Mouse (Mus musculus): ENCODE results near the gene Txndc5. TPM values are rescaled to one million over a fixed set of nuclear protein-coding genes. Genes with fewer than 3 reads are reported as not detected.

The Txndc5 gene
- polyA plus RNA-seq, 1 experiment from 2014 or later = 158 TPM

GRCm38 (mm10) chr13:38520299-38520698 is 8.3 kb downstream of the Txndc5 start:
- Histone ChIP-seq H3K27me3 (replicated peaks; ENCODE audit: control insufficient read depth, insufficient read depth, low read length) (no peaks in the 10 kb centered on the region), H3K9me3 (ENCODE audit: control insufficient read depth, low read length) (no peaks in the 10 kb centered on the region), H3K4me3 (ENCODE audit: low read depth, low read length) (no peak overlapping the region), H3K4me1 (replicated peaks; ENCODE audit: control insufficient read depth, insufficient read depth, low read length) (peaks cover 5% of the 10 kb centered on the region; the same call in 1 of the 2 replicates), H3K4me2 (no peak overlapping the region), H3K9ac (ENCODE audit: low read depth, low read length) (no peak overlapping the region), H3K36me3 (ENCODE audit: control insufficient read depth, insufficient read depth, low read length) (peaks cover 32% of the 10 kb centered on the region), H3K27ac (ENCODE audit: low read depth, low read length) (no peak overlapping the region)
- DNase-seq (ENCODE audit: low spot score) = no peak
- no peak for ATAC-seq (replicated peaks; ENCODE audit: low FRiP score)
- 89% methylated on average over 11 of the region's 11 CpGs for WGBS

- Histone ChIP-seq H3K27ac (ENCODE audit: low read depth, low read length) (no peak overlapping the region), H3K27me3 (replicated peaks; ENCODE audit: control insufficient read depth, insufficient read depth, low read length) (no peaks in the 10 kb centered on the region), H3K4me1 (replicated peaks; ENCODE audit: control insufficient read depth, insufficient read depth, low read length) (no peaks in the 10 kb centered on the region), H3K36me3 (ENCODE audit: control insufficient read depth, insufficient read depth, low read length) (peaks cover 38% of the 10 kb centered on the region), H3K4me2 (no peak overlapping the region), H3K4me3 (ENCODE audit: low read depth, low read length) (no peak overlapping the region), H3K9me3 (ENCODE audit: control insufficient read depth, low read length) (no peaks in the 10 kb centered on the region), H3K9ac (ENCODE audit: low read depth, low read length) (no peak overlapping the region)
- WGBS = 87% methylated on average over 11 of the region's 11 CpGs
- ATAC-seq (replicated peaks; ENCODE audit: low FRiP score) (no peak), DNase-seq (ENCODE audit: low spot score) (no peak)
Observed at GRCm38 (mm10) chr13:38516582-38516981, 12.0 kb downstream of the Txndc5 start.

GRCm38 (mm10) chr13:38515845-38516244 is 12.8 kb downstream of the Txndc5 start:
- H3K4me1 ChIP-seq (replicated peaks; ENCODE audit: control insufficient read depth, insufficient read depth, low read length) = no peaks in the 10 kb centered on the region
- no peak overlapping the region for H3K4me2 ChIP-seq
- no peak overlapping the region for H3K9ac ChIP-seq (ENCODE audit: low read depth, low read length)
- H3K9me3 ChIP-seq (ENCODE audit: control insufficient read depth, low read length) = no peaks in the 10 kb centered on the region
- 76% methylated on average over 3 of the region's 3 CpGs for WGBS
- no peak for DNase-seq (ENCODE audit: low spot score)
- H3K27me3 ChIP-seq (replicated peaks; ENCODE audit: control insufficient read depth, insufficient read depth, low read length) = no peaks in the 10 kb centered on the region
- no peak for ATAC-seq (replicated peaks; ENCODE audit: low FRiP score)
- no peak overlapping the region for H3K4me3 ChIP-seq (ENCODE audit: low read depth, low read length)
- peaks cover 38% of the 10 kb centered on the region for H3K36me3 ChIP-seq (ENCODE audit: control insufficient read depth, insufficient read depth, low read length)
- no peak overlapping the region for H3K27ac ChIP-seq (ENCODE audit: low read depth, low read length)

- no peak overlapping the region for H3K9ac ChIP-seq (ENCODE audit: low read depth, low read length)
- DNase-seq (ENCODE audit: low spot score) = no peak
- H3K9me3 ChIP-seq (ENCODE audit: control insufficient read depth, low read length) = no peaks in the 10 kb centered on the region
- H3K4me2 ChIP-seq = no peak overlapping the region
- ATAC-seq (replicated peaks; ENCODE audit: low FRiP score) = no peak
- peaks cover 38% of the 10 kb centered on the region for H3K36me3 ChIP-seq (ENCODE audit: control insufficient read depth, insufficient read depth, low read length)
- H3K27me3 ChIP-seq (replicated peaks; ENCODE audit: control insufficient read depth, insufficient read depth, low read length) = no peaks in the 10 kb centered on the region
- no peak overlapping the region for H3K27ac ChIP-seq (ENCODE audit: low read depth, low read length)
- no peak overlapping the region for H3K4me3 ChIP-seq (ENCODE audit: low read depth, low read length)
- WGBS = 88% methylated on average over 2 of the region's 2 CpGs
- H3K4me1 ChIP-seq (replicated peaks; ENCODE audit: control insufficient read depth, insufficient read depth, low read length) = no peaks in the 10 kb centered on the region
Observed at GRCm38 (mm10) chr13:38515431-38515830, 13.2 kb downstream of the Txndc5 start.

GRCm38 (mm10) chr13:38513921-38514320 is 14.7 kb downstream of the Txndc5 start:
- ATAC-seq (replicated peaks; ENCODE audit: low FRiP score) (no peak), DNase-seq (ENCODE audit: low spot score) (no peak)
- WGBS = 94% methylated on average over 7 of the region's 7 CpGs
- H3K36me3 ChIP-seq (ENCODE audit: control insufficient read depth, insufficient read depth, low read length) = peaks cover 44% of the 10 kb centered on the region
- no peak overlapping the region for H3K27ac ChIP-seq (ENCODE audit: low read depth, low read length)
- no peaks in the 10 kb centered on the region for H3K27me3 ChIP-seq (replicated peaks; ENCODE audit: control insufficient read depth, insufficient read depth, low read length)
- no peaks in the 10 kb centered on the region for H3K4me1 ChIP-seq (replicated peaks; ENCODE audit: control insufficient read depth, insufficient read depth, low read length)
- H3K9ac ChIP-seq (ENCODE audit: low read depth, low read length) = no peak overlapping the region
- H3K9me3 ChIP-seq (ENCODE audit: control insufficient read depth, low read length) = no peaks in the 10 kb centered on the region
- no peak overlapping the region for H3K4me3 ChIP-seq (ENCODE audit: low read depth, low read length)
- H3K4me2 ChIP-seq = no peak overlapping the region

- ATAC-seq (replicated peaks; ENCODE audit: low FRiP score) = no peak
- Histone ChIP-seq H3K9me3 (ENCODE audit: control insufficient read depth, low read length) (no peaks in the 10 kb centered on the region), H3K27me3 (replicated peaks; ENCODE audit: control insufficient read depth, insufficient read depth, low read length) (no peaks in the 10 kb centered on the region), H3K4me3 (ENCODE audit: low read depth, low read length) (no peak overlapping the region), H3K4me2 (no peak overlapping the region), H3K36me3 (ENCODE audit: control insufficient read depth, insufficient read depth, low read length) (peaks cover 42% of the 10 kb centered on the region), H3K4me1 (replicated peaks; ENCODE audit: control insufficient read depth, insufficient read depth, low read length) (no peaks in the 10 kb centered on the region), H3K27ac (ENCODE audit: low read depth, low read length) (no peak overlapping the region), H3K9ac (ENCODE audit: low read depth, low read length) (no peak overlapping the region)
- 84% methylated on average over 10 of the region's 10 CpGs for WGBS
- DNase-seq (ENCODE audit: low spot score) = no peak
Observed at GRCm38 (mm10) chr13:38511979-38512378, 16.6 kb downstream of the Txndc5 start.

GRCm38 (mm10) chr13:38509681-38510341 is 18.8 kb downstream of the Txndc5 start:
- 90% methylated on average over 8 of the region's 8 CpGs for WGBS
- peaks cover 43% of the 10 kb centered on the region for H3K36me3 ChIP-seq (ENCODE audit: control insufficient read depth, insufficient read depth, low read length)
- no peak overlapping the region for H3K4me2 ChIP-seq
- H3K9me3 ChIP-seq (ENCODE audit: control insufficient read depth, low read length) = no peaks in the 10 kb centered on the region
- no peaks in the 10 kb centered on the region for H3K4me1 ChIP-seq (replicated peaks; ENCODE audit: control insufficient read depth, insufficient read depth, low read length)
- H3K27ac ChIP-seq (ENCODE audit: low read depth, low read length) = no peak overlapping the region
- ATAC-seq (replicated peaks; ENCODE audit: low FRiP score) = no peak
- H3K4me3 ChIP-seq (ENCODE audit: low read depth, low read length) = no peak overlapping the region
- H3K9ac ChIP-seq (ENCODE audit: low read depth, low read length) = no peak overlapping the region
- no peak for DNase-seq (ENCODE audit: low spot score)
- H3K27me3 ChIP-seq (replicated peaks; ENCODE audit: control insufficient read depth, insufficient read depth, low read length) = no peaks in the 10 kb centered on the region

- 90% methylated on average over 10 of the region's 10 CpGs for WGBS
- Histone ChIP-seq H3K27ac (ENCODE audit: low read depth, low read length) (no peak overlapping the region), H3K36me3 (ENCODE audit: control insufficient read depth, insufficient read depth, low read length) (peaks cover 46% of the 10 kb centered on the region)
Observed at GRCm38 (mm10) chr13:38506936-38507335, 21.7 kb downstream of the Txndc5 start.

GRCm38 (mm10) chr13:38506320-38506719 is 22.3 kb downstream of the Txndc5 start:
- H3K9ac ChIP-seq (ENCODE audit: low read depth, low read length) = no peak overlapping the region
- no peak for DNase-seq (ENCODE audit: low spot score)
- H3K27me3 ChIP-seq (replicated peaks; ENCODE audit: control insufficient read depth, insufficient read depth, low read length) = no peaks in the 10 kb centered on the region
- WGBS = 81% methylated on average over 8 of the region's 8 CpGs
- no peak overlapping the region for H3K4me3 ChIP-seq (ENCODE audit: low read depth, low read length)
- peaks cover 46% of the 10 kb centered on the region for H3K36me3 ChIP-seq (ENCODE audit: control insufficient read depth, insufficient read depth, low read length)
- no peak for ATAC-seq (replicated peaks; ENCODE audit: low FRiP score)
- H3K9me3 ChIP-seq (ENCODE audit: control insufficient read depth, low read length) = no peaks in the 10 kb centered on the region
- H3K27ac ChIP-seq (ENCODE audit: low read depth, low read length) = no peak overlapping the region
- H3K4me1 ChIP-seq (replicated peaks; ENCODE audit: control insufficient read depth, insufficient read depth, low read length) = no peaks in the 10 kb centered on the region
- no peak overlapping the region for H3K4me2 ChIP-seq

More at GRCm38 (mm10) chr13:38506936-38507335, 21.7 kb downstream of the Txndc5 start:
- DNase-seq (ENCODE audit: low spot score) (no peak), ATAC-seq (replicated peaks; ENCODE audit: low FRiP score) (no peak)
- no peak overlapping the region for H3K4me3 ChIP-seq (ENCODE audit: low read depth, low read length)
- no peak overlapping the region for H3K9ac ChIP-seq (ENCODE audit: low read depth, low read length)
- no peaks in the 10 kb centered on the region for H3K4me1 ChIP-seq (replicated peaks; ENCODE audit: control insufficient read depth, insufficient read depth, low read length)
- no peak overlapping the region for H3K4me2 ChIP-seq
- no peaks in the 10 kb centered on the region for H3K9me3 ChIP-seq (ENCODE audit: control insufficient read depth, low read length)
- no peaks in the 10 kb centered on the region for H3K27me3 ChIP-seq (replicated peaks; ENCODE audit: control insufficient read depth, insufficient read depth, low read length)

Measured in liver, embryonic 11.5 days (tissue).